Mouse (Mus musculus) heart, embryonic 10.5 days (tissue): ENCODE measurements around the gene Cpt1c. TPM values are rescaled to one million over a fixed set of nuclear protein-coding genes. Genes with fewer than 3 reads are reported as not detected.

Experiments
- DNase-seq: peaks from one replicate; pipeline ENCODE4 v3.0.0-alpha.2; 2017; ENCODE audit warnings: low spot score
- H3K27ac ChIP-seq: fragments of 300-500 bp; sonication (generic); 2 replicates; pipeline ENCODE4 v1.5.1; 2016; ENCODE audit warnings: mild to moderate bottlenecking
- H3K27me3 ChIP-seq: fragments of 300-500 bp; sonication (generic); 2 replicates; pipeline ENCODE4 v1.6.1; 2016; ENCODE audit warnings: mild to moderate bottlenecking; ENCODE audit not compliant: poor library complexity, insufficient read depth, severe bottlenecking
- H3K36me3 ChIP-seq: fragments of 300-500 bp; sonication (generic); 2 replicates; pipeline ENCODE4 v1.6.1; 2016; ENCODE audit warnings: mild to moderate bottlenecking, moderate library complexity
- H3K4me1 ChIP-seq: fragments of 300-500 bp; sonication (generic); 2 replicates; pipeline ENCODE4 v1.6.1; 2016; ENCODE audit warnings: mild to moderate bottlenecking
- H3K4me3 ChIP-seq: fragments of 300-500 bp; sonication (generic); 2 replicates; pipeline ENCODE4 v1.5.1; 2016; ENCODE audit warnings: mild to moderate bottlenecking, moderate library complexity
- H3K9me3 ChIP-seq: fragments of 300-500 bp; sonication (generic); 2 replicates; pipeline ENCODE4 v1.6.1; 2016; ENCODE audit warnings: mild to moderate bottlenecking, moderate library complexity
- WGBS: fragments of 180-500 bp; shearing (Covaris S2); methylation state at CpG from one replicate; pipeline ENCODE4 v1.1.7; 2016; 5-methylcytosine and 5-hydroxymethylcytosine counted together
- polyA plus RNA-seq: library from polyadenylated mRNA; unstranded; fragments of >200 nt; fragmentation: Nextera tagmentation; extraction: Ambion mirVana; gene quantifications from 2 replicates; pipeline ENCODE4 v1.2.1, GENCODE M21; 2016

Gene Cpt1c
- polyA plus RNA-seq, 1 experiment from 2014 or later = 19.1 TPM

GRCm38 (mm10) chr7:44996672-44997071, 22.0 kb upstream of the Cpt1c start:
- peak overlapping the region; percentile 92 for H3K27ac ChIP-seq
- peak overlapping the region; percentile 76 for H3K4me3 ChIP-seq
- 15% methylated on average over 10 of the region's 10 CpGs for WGBS
- no peak for DNase-seq
- peaks cover 48% of the 10 kb centered on the region for H3K4me1 ChIP-seq
- no peaks in the 10 kb centered on the region for H3K9me3 ChIP-seq
- peaks cover 68% of the 10 kb centered on the region for H3K36me3 ChIP-seq
- H3K27me3 ChIP-seq = no peaks in the 10 kb centered on the region

GRCm38 (mm10) chr7:44986879-44987718, 12.4 kb upstream of the Cpt1c start:
- Histone ChIP-seq H3K9me3 (no peaks in the 10 kb centered on the region), H3K4me3 (peak overlapping the region; percentile 95), H3K27me3 (no peaks in the 10 kb centered on the region), H3K4me1 (peaks cover 34% of the 10 kb centered on the region), H3K36me3 (peaks cover 52% of the 10 kb centered on the region), H3K27ac (peak overlapping the region; percentile 99)
- no peak for DNase-seq
- under 1% methylated on average over 29 of the region's 29 CpGs for WGBS

GRCm38 (mm10) chr7:44986192-44986878, 11.7 kb upstream of the Cpt1c start, which contains the start of gene Prmt1:
Prmt1 (minus strand) TSS chr7:44986568.
- Histone ChIP-seq H3K9me3 (no peaks in the 10 kb centered on the region), H3K27me3 (no peaks in the 10 kb centered on the region), H3K27ac (peak within 1 kb of the TSS; percentile 99), H3K36me3 (peaks cover 52% of the 10 kb centered on the region), H3K4me1 (peaks cover 34% of the 10 kb centered on the region), H3K4me3 (peak within 1 kb of the TSS; percentile 95)
- WGBS = under 1% methylated on average over 42 of the region's 42 CpGs
- DNase-seq = peak; percentile 100

- H3K4me3 ChIP-seq = peak overlapping the region; percentile 95
- H3K9me3 ChIP-seq = no peaks in the 10 kb centered on the region
- peaks cover 34% of the 10 kb centered on the region for H3K4me1 ChIP-seq
- H3K27me3 ChIP-seq = no peaks in the 10 kb centered on the region
- WGBS = under 1% methylated on average over 41 of the region's 45 CpGs
- H3K27ac ChIP-seq = peak overlapping the region; percentile 99
- peaks cover 53% of the 10 kb centered on the region for H3K36me3 ChIP-seq
- peak; percentile 94 for DNase-seq
Measured at GRCm38 (mm10) chr7:44985595-44986191, 11.0 kb upstream of the Cpt1c start.

- H3K4me3 ChIP-seq = peak overlapping the region; percentile 95
- 49% methylated on average over 3 of the region's 3 CpGs for WGBS
- H3K27ac ChIP-seq = 0 out of 2 replicates have a peak overlapping the region, but pooled peaks have one; percentile 99
- H3K4me1 ChIP-seq = peaks cover 34% of the 10 kb centered on the region
- no peaks in the 10 kb centered on the region for H3K9me3 ChIP-seq
- no peak for DNase-seq
- no peaks in the 10 kb centered on the region for H3K27me3 ChIP-seq
- peaks cover 53% of the 10 kb centered on the region for H3K36me3 ChIP-seq
Measured at GRCm38 (mm10) chr7:44984833-44985164, 10.1 kb upstream of the Cpt1c start.

- H3K36me3 ChIP-seq = peaks cover 53% of the 10 kb centered on the region
- peaks cover 33% of the 10 kb centered on the region for H3K4me1 ChIP-seq
- H3K27me3 ChIP-seq = no peaks in the 10 kb centered on the region
- 0 out of 2 replicates have a peak overlapping the region, but pooled peaks have one; percentile 8 for H3K27ac ChIP-seq
- WGBS = 76% methylated on average over 7 of the region's 7 CpGs
- H3K4me3 ChIP-seq = peak overlapping the region; percentile 95
- no peaks in the 10 kb centered on the region for H3K9me3 ChIP-seq
- DNase-seq = no peak
Measured at GRCm38 (mm10) chr7:44983944-44984832, 9.5 kb upstream of the Cpt1c start.

- Histone ChIP-seq H3K9me3 (no peaks in the 10 kb centered on the region), H3K27me3 (no peaks in the 10 kb centered on the region), H3K4me1 (peaks cover 26% of the 10 kb centered on the region), H3K4me3 (no peak overlapping the region), H3K27ac (no peak overlapping the region), H3K36me3 (peaks cover 59% of the 10 kb centered on the region)
- peak; percentile 91 for DNase-seq
- WGBS = 41% methylated on average over 6 of the region's 6 CpGs
Measured at GRCm38 (mm10) chr7:44983085-44983484, 8.4 kb upstream of the Cpt1c start.

GRCm38 (mm10) chr7:44981539-44981938, 6.9 kb upstream of the Cpt1c start:
- Histone ChIP-seq H3K27ac (no peak overlapping the region), H3K27me3 (no peaks in the 10 kb centered on the region), H3K9me3 (no peaks in the 10 kb centered on the region), H3K36me3 (peaks cover 74% of the 10 kb centered on the region), H3K4me1 (peaks cover 25% of the 10 kb centered on the region), H3K4me3 (no peak overlapping the region)
- 96% methylated on average over 8 of the region's 8 CpGs for WGBS
- no peak for DNase-seq

GRCm38 (mm10) chr7:44978300-44978699, 3.6 kb upstream of the Cpt1c start:
- DNase-seq = no peak
- no peak overlapping the region for H3K27ac ChIP-seq
- 93% methylated on average over 3 of the region's 3 CpGs for WGBS
- no peaks in the 10 kb centered on the region for H3K9me3 ChIP-seq
- H3K4me1 ChIP-seq = peaks cover 20% of the 10 kb centered on the region
- H3K4me3 ChIP-seq = no peak overlapping the region
- H3K27me3 ChIP-seq = no peaks in the 10 kb centered on the region
- peaks cover 78% of the 10 kb centered on the region for H3K36me3 ChIP-seq

GRCm38 (mm10) chr7:44975117-44975419, 417 bp upstream of the Cpt1c start:
- H3K4me1 ChIP-seq = peaks cover 34% of the 10 kb centered on the region
- DNase-seq = no peak
- peak overlapping the region; percentile 8; the same call in 1 of the 2 replicates for H3K4me3 ChIP-seq
- 30% methylated on average over 6 of the region's 6 CpGs for WGBS
- H3K9me3 ChIP-seq = no peaks in the 10 kb centered on the region
- H3K27ac ChIP-seq = 0 out of 2 replicates have a peak overlapping the region, but pooled peaks have one; percentile 6
- no peaks in the 10 kb centered on the region for H3K27me3 ChIP-seq
- H3K36me3 ChIP-seq = peaks cover 49% of the 10 kb centered on the region

- H3K4me3 ChIP-seq = peak overlapping the region; percentile 53
- H3K36me3 ChIP-seq = peaks cover 35% of the 10 kb centered on the region
- DNase-seq = no peak
- H3K9me3 ChIP-seq = no peaks in the 10 kb centered on the region
- peak overlapping the region; percentile 62 for H3K27ac ChIP-seq
- no peaks in the 10 kb centered on the region for H3K27me3 ChIP-seq
- H3K4me1 ChIP-seq = peaks cover 40% of the 10 kb centered on the region
- 42% methylated on average over 14 of the region's 14 CpGs for WGBS
Measured at GRCm38 (mm10) chr7:44973415-44974130, 1.1 kb downstream of the Cpt1c start.

GRCm38 (mm10) chr7:44971142-44971541, 3.5 kb downstream of the Cpt1c start:
- Histone ChIP-seq H3K27ac (peak overlapping the region; percentile 89), H3K27me3 (no peaks in the 10 kb centered on the region), H3K9me3 (no peaks in the 10 kb centered on the region), H3K4me3 (peak overlapping the region; percentile 71), H3K4me1 (peaks cover 36% of the 10 kb centered on the region), H3K36me3 (peaks cover 16% of the 10 kb centered on the region)
- whole genome bisulfite sequencing = 76% methylated on average over 7 of the region's 7 CpGs
- no peak for DNase-seq
